Mouse (Mus musculus): ENCODE data around the gene Bpgm. TPM values are rescaled to one million over a fixed set of nuclear protein-coding genes. Genes with fewer than 3 reads are reported as not detected.

Gene Bpgm
- polyA plus RNA-seq, 1 experiment from 2014 or later = 84.8 TPM

- Histone ChIP-seq H3K9me3 (no peaks in the 10 kb centered on the region), H3K27me3 (no peaks in the 10 kb centered on the region), H3K27ac (replicated peaks) (no peak overlapping the region), H3K36me3 (no peaks in the 10 kb centered on the region), H3K4me2 (no peak overlapping the region), H3K4me1 (replicated peaks) (peaks cover 21% of the 10 kb centered on the region), H3K9ac (no peak overlapping the region), H3K4me3 (no peak overlapping the region)
- ATAC-seq (ENCODE audit: low FRiP score, low read depth) = no peak
- WGBS = 93% methylated on average over 1 of the region's 1 CpGs
Measured at GRCm38 (mm10) chr6:34473346-34473745, 2.7 kb upstream of the Bpgm start.

- H3K4me1 ChIP-seq (replicated peaks) = peaks cover 28% of the 10 kb centered on the region
- 65% methylated on average over 3 of the region's 3 CpGs for WGBS
- H3K27me3 ChIP-seq = no peaks in the 10 kb centered on the region
- H3K27ac ChIP-seq (replicated peaks) = no peak overlapping the region
- no peak overlapping the region for H3K4me3 ChIP-seq
- no peak overlapping the region for H3K4me2 ChIP-seq
- H3K9ac ChIP-seq = no peak overlapping the region
- H3K36me3 ChIP-seq = no peaks in the 10 kb centered on the region
- ATAC-seq (ENCODE audit: low FRiP score, low read depth) = no peak
- H3K9me3 ChIP-seq = no peaks in the 10 kb centered on the region
Measured at GRCm38 (mm10) chr6:34474031-34474430, 2.0 kb upstream of the Bpgm start.

- H3K27me3 ChIP-seq = no peaks in the 10 kb centered on the region
- H3K9me3 ChIP-seq = no peaks in the 10 kb centered on the region
- no peaks in the 10 kb centered on the region for H3K36me3 ChIP-seq
- peak overlapping the region; percentile 77 for H3K27ac ChIP-seq (replicated peaks)
- peak overlapping the region; percentile 36 for H3K9ac ChIP-seq
- no peak for ATAC-seq (ENCODE audit: low FRiP score, low read depth)
- H3K4me3 ChIP-seq = peak overlapping the region; percentile 65
- peak overlapping the region; percentile 48 for H3K4me2 ChIP-seq
- WGBS = 27% methylated on average over 6 of the region's 6 CpGs
- peaks cover 35% of the 10 kb centered on the region for H3K4me1 ChIP-seq (replicated peaks)
Measured at GRCm38 (mm10) chr6:34475391-34475790, 616 bp upstream of the Bpgm start.

DNA sequence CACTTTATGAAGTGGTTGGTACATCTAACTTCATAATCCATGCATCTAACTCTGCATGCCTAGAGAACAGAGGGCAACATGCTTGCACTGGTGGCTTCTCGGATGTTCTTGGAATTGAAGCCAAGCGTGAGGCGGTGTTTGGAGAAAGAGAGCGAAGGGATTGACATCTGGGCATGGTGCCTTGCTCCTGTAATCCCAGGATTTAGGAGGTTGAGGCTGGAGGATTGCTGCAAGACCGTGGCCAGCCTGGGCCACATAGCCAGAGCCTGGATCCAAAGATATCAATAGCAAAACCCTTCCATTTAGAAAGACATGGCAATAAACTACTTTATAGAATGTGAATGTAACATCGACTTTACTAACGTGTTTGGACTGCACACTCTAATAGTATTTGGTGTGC is 2.0 kb downstream of the Bpgm start:
- no peaks in the 10 kb centered on the region for H3K9me3 ChIP-seq
- H3K9ac ChIP-seq = no peak overlapping the region
- peak overlapping the region; percentile 85 for H3K4me2 ChIP-seq
- WGBS = 63% methylated on average over 7 of the region's 7 CpGs
- no peak overlapping the region for H3K4me3 ChIP-seq
- peaks cover 39% of the 10 kb centered on the region for H3K4me1 ChIP-seq (replicated peaks)
- no peak overlapping the region for H3K27ac ChIP-seq (replicated peaks)
- no peak for ATAC-seq (ENCODE audit: low FRiP score, low read depth)
- no peaks in the 10 kb centered on the region for H3K36me3 ChIP-seq
- no peaks in the 10 kb centered on the region for H3K27me3 ChIP-seq

DNA sequence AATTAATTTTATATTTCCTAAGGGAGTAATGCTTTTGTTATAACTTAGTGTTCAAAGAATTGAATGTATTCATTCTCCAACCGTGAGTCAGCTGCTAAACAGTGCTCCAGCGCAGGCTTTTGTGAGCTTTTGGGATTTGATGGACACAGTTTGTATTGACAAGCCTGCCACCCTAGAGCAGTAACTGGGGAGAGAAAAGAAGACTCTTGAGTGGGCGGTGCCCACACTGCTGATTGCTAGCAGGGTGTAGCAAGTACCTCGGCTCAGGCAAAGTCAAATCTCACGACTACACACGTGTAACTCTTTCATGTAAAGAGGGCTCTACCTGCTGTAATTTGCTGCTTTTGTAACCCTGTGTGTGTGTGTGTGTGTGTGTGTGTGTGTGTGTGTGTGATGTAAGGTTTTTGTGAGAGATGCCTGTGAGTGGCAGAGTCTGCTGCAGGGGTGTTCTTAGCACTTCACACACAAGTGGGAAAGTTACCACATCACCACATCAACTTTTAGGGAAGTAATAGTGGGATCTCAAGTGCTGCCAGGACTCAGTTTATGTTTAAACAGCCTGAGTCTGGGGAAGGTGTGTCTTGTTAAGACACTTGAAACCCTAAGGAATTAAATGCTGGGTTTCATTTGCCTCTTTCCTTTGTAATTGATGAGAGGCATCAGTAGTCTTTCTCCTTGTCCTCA is 2.8 kb downstream of the Bpgm start:
- Histone ChIP-seq H3K9ac (no peak overlapping the region), H3K4me1 (replicated peaks) (peaks cover 39% of the 10 kb centered on the region), H3K4me2 (peak overlapping the region; percentile 85), H3K4me3 (no peak overlapping the region), H3K27me3 (no peaks in the 10 kb centered on the region), H3K9me3 (no peaks in the 10 kb centered on the region), H3K27ac (replicated peaks) (no peak overlapping the region), H3K36me3 (no peaks in the 10 kb centered on the region)
- 16% methylated on average over 6 of the region's 6 CpGs for WGBS
- ATAC-seq (ENCODE audit: low FRiP score, low read depth) = no peak

GRCm38 (mm10) chr6:34479531-34479930 is 3.5 kb downstream of the Bpgm start:
- peak overlapping the region; percentile 85; the same call in 1 of the 2 replicates for H3K4me2 ChIP-seq
- H3K27me3 ChIP-seq = no peaks in the 10 kb centered on the region
- peaks cover 39% of the 10 kb centered on the region for H3K4me1 ChIP-seq (replicated peaks)
- H3K4me3 ChIP-seq = no peak overlapping the region
- ATAC-seq (ENCODE audit: low FRiP score, low read depth) = no peak
- H3K36me3 ChIP-seq = no peaks in the 10 kb centered on the region
- WGBS = 23% methylated on average over 8 of the region's 8 CpGs
- no peak overlapping the region for H3K27ac ChIP-seq (replicated peaks)
- H3K9ac ChIP-seq = no peak overlapping the region
- no peaks in the 10 kb centered on the region for H3K9me3 ChIP-seq

GRCm38 (mm10) chr6:34480749-34481148 is 4.7 kb downstream of the Bpgm start:
- Histone ChIP-seq H3K4me2 (no peak overlapping the region), H3K9ac (no peak overlapping the region), H3K4me1 (replicated peaks) (peaks cover 35% of the 10 kb centered on the region), H3K36me3 (no peaks in the 10 kb centered on the region), H3K27ac (replicated peaks) (no peak overlapping the region), H3K9me3 (no peaks in the 10 kb centered on the region), H3K27me3 (no peaks in the 10 kb centered on the region), H3K4me3 (no peak overlapping the region)
- WGBS = 48% methylated on average over 4 of the region's 4 CpGs
- ATAC-seq (ENCODE audit: low FRiP score, low read depth) = no peak

DNA sequence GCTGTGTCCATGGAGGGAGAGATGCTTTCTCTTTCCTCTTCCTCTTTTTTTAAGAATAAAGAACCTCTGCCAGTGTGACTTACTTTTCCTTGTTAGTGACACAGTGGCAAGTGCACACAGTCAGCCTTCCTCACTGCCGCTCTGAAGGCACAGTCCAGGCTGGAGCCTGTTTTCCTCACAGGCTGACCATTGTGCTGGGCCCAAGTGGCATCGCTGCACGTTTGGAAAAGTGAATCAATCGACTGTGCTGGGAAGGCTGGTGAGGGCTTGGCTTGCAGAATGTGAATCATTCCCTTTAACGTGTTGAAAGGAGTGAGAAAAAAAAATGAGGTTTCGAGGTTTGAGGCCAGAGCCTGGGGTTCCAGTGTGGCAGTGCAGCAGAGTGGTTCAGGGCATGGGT is 5.3 kb downstream of the Bpgm start:
- no peak for ATAC-seq (ENCODE audit: low FRiP score, low read depth)

DNA sequence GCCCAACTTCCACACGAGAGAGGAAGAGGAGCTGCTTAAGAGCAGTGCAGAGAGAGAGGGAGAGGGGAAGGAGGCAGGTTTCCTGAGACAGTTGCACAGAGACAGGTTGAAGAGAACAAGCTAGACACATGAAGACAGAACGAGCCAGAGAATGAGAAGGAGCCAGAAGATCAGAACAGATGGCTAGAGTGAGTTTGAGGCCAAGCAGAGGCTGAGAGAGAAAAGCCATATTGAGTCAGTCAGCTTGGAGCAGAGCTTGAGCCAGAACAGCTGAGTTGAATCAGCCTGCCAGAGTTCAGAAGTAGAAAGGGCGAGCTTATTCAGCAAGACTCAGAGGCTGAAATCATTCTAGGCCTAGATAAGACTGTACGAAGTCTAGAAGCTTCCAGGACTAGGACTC is 6.8 kb downstream of the Bpgm start:
- no peaks in the 10 kb centered on the region for H3K9me3 ChIP-seq
- WGBS = 89% methylated on average over 4 of the region's 4 CpGs
- H3K4me3 ChIP-seq = no peak overlapping the region
- peaks cover 5% of the 10 kb centered on the region; the same call in 1 of the 2 replicates for H3K36me3 ChIP-seq
- ATAC-seq (ENCODE audit: low FRiP score, low read depth) = no peak
- H3K4me1 ChIP-seq (replicated peaks) = peaks cover 24% of the 10 kb centered on the region
- H3K27me3 ChIP-seq = no peaks in the 10 kb centered on the region
- no peak overlapping the region for H3K4me2 ChIP-seq
- H3K27ac ChIP-seq (replicated peaks) = no peak overlapping the region
- no peak overlapping the region for H3K9ac ChIP-seq

More for the DNA sequence above, 5.3 kb downstream of the Bpgm start:
- H3K4me3 ChIP-seq = no peak overlapping the region
- no peaks in the 10 kb centered on the region for H3K27me3 ChIP-seq
- no peak overlapping the region for H3K27ac ChIP-seq (replicated peaks)
- no peak overlapping the region for H3K9ac ChIP-seq
- peaks cover 35% of the 10 kb centered on the region for H3K4me1 ChIP-seq (replicated peaks)
- no peak overlapping the region for H3K4me2 ChIP-seq
- WGBS = 72% methylated on average over 6 of the region's 6 CpGs
- no peaks in the 10 kb centered on the region for H3K9me3 ChIP-seq
- H3K36me3 ChIP-seq = no peaks in the 10 kb centered on the region

- H3K4me2 ChIP-seq = no peak overlapping the region
- H3K4me3 ChIP-seq = no peak overlapping the region
- H3K27ac ChIP-seq (replicated peaks) = no peak overlapping the region
- H3K4me1 ChIP-seq (replicated peaks) = peaks cover 18% of the 10 kb centered on the region
- 89% methylated on average over 5 of the region's 5 CpGs for WGBS
- no peak for ATAC-seq (ENCODE audit: low FRiP score, low read depth)
- H3K27me3 ChIP-seq = no peaks in the 10 kb centered on the region
- no peaks in the 10 kb centered on the region for H3K9me3 ChIP-seq
- H3K9ac ChIP-seq = no peak overlapping the region
- H3K36me3 ChIP-seq = peaks cover 11% of the 10 kb centered on the region; the same call in 1 of the 2 replicates
Measured at GRCm38 (mm10) chr6:34483390-34483789, 7.4 kb downstream of the Bpgm start.

DNA sequence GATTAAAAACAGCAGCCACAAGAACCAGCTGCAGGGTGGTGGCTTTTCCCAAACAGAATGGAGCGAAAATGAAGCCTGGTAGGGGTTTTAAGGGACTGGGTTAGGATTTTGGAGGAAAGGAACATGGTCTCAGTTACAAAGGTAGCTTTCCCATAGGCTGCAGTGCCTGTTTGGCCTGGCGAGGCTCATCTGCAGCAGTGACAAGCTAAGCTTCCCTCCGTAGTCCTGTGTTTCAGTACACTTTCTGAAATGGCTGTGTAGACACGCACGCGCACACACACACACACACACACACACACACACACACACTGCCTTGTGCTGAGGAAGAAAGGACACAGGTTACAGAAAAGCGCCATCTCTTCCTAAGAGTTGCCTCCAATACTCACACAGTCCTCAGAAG is 7.8 kb downstream of the Bpgm start:
- ATAC-seq (ENCODE audit: low FRiP score, low read depth) = no peak
- Histone ChIP-seq H3K4me2 (no peak overlapping the region), H3K9ac (no peak overlapping the region), H3K4me1 (replicated peaks) (peaks cover 14% of the 10 kb centered on the region), H3K4me3 (no peak overlapping the region), H3K36me3 (peaks cover 11% of the 10 kb centered on the region; the same call in 1 of the 2 replicates), H3K27ac (replicated peaks) (no peak overlapping the region), H3K9me3 (no peaks in the 10 kb centered on the region), H3K27me3 (no peaks in the 10 kb centered on the region)
- 96% methylated on average over 7 of the region's 7 CpGs for WGBS

GRCm38 (mm10) chr6:34486071-34486626 is 10.1 kb downstream of the Bpgm start:
- no peaks in the 10 kb centered on the region for H3K9me3 ChIP-seq

More at GRCm38 (mm10) chr6:34486071-34486626, 10.1 kb downstream of the Bpgm start:
- 81% methylated on average over 14 of the region's 14 CpGs for WGBS
- no peak overlapping the region for H3K9ac ChIP-seq
- no peak overlapping the region for H3K4me3 ChIP-seq
- no peak overlapping the region for H3K4me2 ChIP-seq
- ATAC-seq (ENCODE audit: low FRiP score, low read depth) = no peak
- peaks cover 11% of the 10 kb centered on the region; the same call in 1 of the 2 replicates for H3K36me3 ChIP-seq
- no peaks in the 10 kb centered on the region for H3K4me1 ChIP-seq (replicated peaks)
- H3K27ac ChIP-seq (replicated peaks) = no peak overlapping the region
- H3K27me3 ChIP-seq = no peaks in the 10 kb centered on the region

All from hindbrain, embryonic 15.5 days (tissue).